Mouse (Mus musculus): Measurements from ENCODE around the gene Ankrd52. TPM values are rescaled to one million over a fixed set of nuclear protein-coding genes. Genes with fewer than 3 reads are reported as not detected.

The Ankrd52 gene
- polyA plus RNA-seq, 1 experiment from 2014 or later, result 12.7 TPM

- DNase-seq (ENCODE audit: low spot score), result no peak
- Histone ChIP-seq H3K27ac (peak overlapping the region; percentile 92), H3K36me3 (peaks cover 38% of the 10 kb centered on the region), H3K9me3 (no peaks in the 10 kb centered on the region), H3K4me1 (peaks cover 46% of the 10 kb centered on the region), H3K4me3 (peak overlapping the region; percentile 98), H3K27me3 (ENCODE audit: insufficient read depth, poor library complexity, severe bottlenecking) (no peaks in the 10 kb centered on the region)
- under 1% methylated on average over 14 of the region's 14 CpGs for WGBS
Observed at GRCm38 (mm10) chr10:128412055-128412381, 35.1 kb downstream of the Ankrd52 start.

GRCm38 (mm10) chr10:128412558-128412957, 35.6 kb downstream of the Ankrd52 start:
- Histone ChIP-seq H3K27me3 (ENCODE audit: insufficient read depth, poor library complexity, severe bottlenecking) (no peaks in the 10 kb centered on the region), H3K9me3 (no peaks in the 10 kb centered on the region), H3K4me3 (peak overlapping the region; percentile 98), H3K4me1 (peaks cover 46% of the 10 kb centered on the region), H3K27ac (peak overlapping the region; percentile 92), H3K36me3 (peaks cover 43% of the 10 kb centered on the region)
- 54% methylated on average over 1 of the region's 1 CpGs for WGBS
- DNase-seq (ENCODE audit: low spot score), result no peak

- H3K4me3 ChIP-seq, result peak overlapping the region; percentile 98; the same call in 1 of the 2 replicates
- DNase-seq (ENCODE audit: low spot score), result no peak
- H3K36me3 ChIP-seq, result peaks cover 43% of the 10 kb centered on the region
- H3K27ac ChIP-seq, result no peak overlapping the region
- H3K27me3 ChIP-seq (ENCODE audit: insufficient read depth, poor library complexity, severe bottlenecking), result no peaks in the 10 kb centered on the region
- 77% methylated on average over 1 of the region's 1 CpGs for WGBS
- H3K4me1 ChIP-seq, result peaks cover 45% of the 10 kb centered on the region
- H3K9me3 ChIP-seq, result no peaks in the 10 kb centered on the region
Observed at GRCm38 (mm10) chr10:128413076-128413475, 36.2 kb downstream of the Ankrd52 start.

- Histone ChIP-seq H3K36me3 (peaks cover 57% of the 10 kb centered on the region), H3K27ac (no peak overlapping the region)
- 81% methylated on average over 5 of the region's 5 CpGs for WGBS
Observed at GRCm38 (mm10) chr10:128414848-128415247, 37.9 kb downstream of the Ankrd52 start.

GRCm38 (mm10) chr10:128422426-128422825, 45.5 kb downstream of the Ankrd52 start:
- WGBS, result 72% methylated on average over 5 of the region's 5 CpGs
- Histone ChIP-seq H3K4me3 (no peak overlapping the region), H3K27me3 (ENCODE audit: insufficient read depth, poor library complexity, severe bottlenecking) (no peaks in the 10 kb centered on the region), H3K9me3 (no peaks in the 10 kb centered on the region), H3K4me1 (no peaks in the 10 kb centered on the region), H3K27ac (no peak overlapping the region), H3K36me3 (peaks cover 83% of the 10 kb centered on the region)
- DNase-seq (ENCODE audit: low spot score), result no peak

More at GRCm38 (mm10) chr10:128414848-128415247, 37.9 kb downstream of the Ankrd52 start:
- Histone ChIP-seq H3K27me3 (ENCODE audit: insufficient read depth, poor library complexity, severe bottlenecking) (no peaks in the 10 kb centered on the region), H3K4me1 (peaks cover 34% of the 10 kb centered on the region), H3K9me3 (no peaks in the 10 kb centered on the region), H3K4me3 (no peak overlapping the region)
- DNase-seq (ENCODE audit: low spot score), result no peak

- H3K36me3 ChIP-seq, result peaks cover 78% of the 10 kb centered on the region
- H3K27ac ChIP-seq, result no peak overlapping the region
- no peaks in the 10 kb centered on the region for H3K27me3 ChIP-seq (ENCODE audit: insufficient read depth, poor library complexity, severe bottlenecking)
- H3K4me3 ChIP-seq, result no peak overlapping the region
- 62% methylated on average over 7 of the region's 7 CpGs for WGBS
- DNase-seq (ENCODE audit: low spot score), result no peak
- H3K4me1 ChIP-seq, result no peaks in the 10 kb centered on the region
- no peaks in the 10 kb centered on the region for H3K9me3 ChIP-seq
Observed at GRCm38 (mm10) chr10:128424604-128425003, 47.7 kb downstream of the Ankrd52 start.

GRCm38 (mm10) chr10:128425260-128425659, 48.3 kb downstream of the Ankrd52 start:
- no peak overlapping the region for H3K27ac ChIP-seq
- H3K4me3 ChIP-seq, result no peak overlapping the region
- H3K27me3 ChIP-seq (ENCODE audit: insufficient read depth, poor library complexity, severe bottlenecking), result no peaks in the 10 kb centered on the region
- H3K4me1 ChIP-seq, result no peaks in the 10 kb centered on the region
- peaks cover 79% of the 10 kb centered on the region for H3K36me3 ChIP-seq
- 88% methylated on average over 3 of the region's 3 CpGs for WGBS
- DNase-seq (ENCODE audit: low spot score), result no peak
- H3K9me3 ChIP-seq, result no peaks in the 10 kb centered on the region

- no peaks in the 10 kb centered on the region for H3K27me3 ChIP-seq (ENCODE audit: insufficient read depth, poor library complexity, severe bottlenecking)
- H3K4me3 ChIP-seq, result no peak overlapping the region
- no peak overlapping the region for H3K27ac ChIP-seq
- H3K9me3 ChIP-seq, result no peaks in the 10 kb centered on the region
- DNase-seq (ENCODE audit: low spot score), result no peak
- WGBS, result 92% methylated on average over 5 of the region's 5 CpGs
- peaks cover 72% of the 10 kb centered on the region for H3K36me3 ChIP-seq
- H3K4me1 ChIP-seq, result no peaks in the 10 kb centered on the region
Observed at GRCm38 (mm10) chr10:128429052-128429451, 52.1 kb downstream of the Ankrd52 start.

GRCm38 (mm10) chr10:128429454-128429853, 52.5 kb downstream of the Ankrd52 start:
- peaks cover 72% of the 10 kb centered on the region for H3K36me3 ChIP-seq
- 81% methylated on average over 4 of the region's 4 CpGs for WGBS

GRCm38 (mm10) chr10:128433417-128433816, 56.5 kb downstream of the Ankrd52 start:
- no peaks in the 10 kb centered on the region for H3K27me3 ChIP-seq (ENCODE audit: insufficient read depth, poor library complexity, severe bottlenecking)
- no peak for DNase-seq (ENCODE audit: low spot score)
- H3K36me3 ChIP-seq, result peaks cover 91% of the 10 kb centered on the region
- no peak overlapping the region for H3K27ac ChIP-seq
- no peaks in the 10 kb centered on the region for H3K9me3 ChIP-seq
- peaks cover 10% of the 10 kb centered on the region; the same call in 1 of the 2 replicates for H3K4me1 ChIP-seq
- WGBS, result 91% methylated on average over 2 of the region's 2 CpGs
- H3K4me3 ChIP-seq, result no peak overlapping the region

More at GRCm38 (mm10) chr10:128429454-128429853, 52.5 kb downstream of the Ankrd52 start:
- no peaks in the 10 kb centered on the region for H3K27me3 ChIP-seq (ENCODE audit: insufficient read depth, poor library complexity, severe bottlenecking)
- H3K9me3 ChIP-seq, result no peaks in the 10 kb centered on the region
- no peak overlapping the region for H3K27ac ChIP-seq
- no peaks in the 10 kb centered on the region for H3K4me1 ChIP-seq
- no peak overlapping the region for H3K4me3 ChIP-seq
- DNase-seq (ENCODE audit: low spot score), result no peak

- no peak overlapping the region for H3K27ac ChIP-seq
- peaks cover 91% of the 10 kb centered on the region for H3K36me3 ChIP-seq
- DNase-seq (ENCODE audit: low spot score), result no peak
- H3K9me3 ChIP-seq, result no peaks in the 10 kb centered on the region
- H3K4me1 ChIP-seq, result peaks cover 13% of the 10 kb centered on the region; the same call in 1 of the 2 replicates
- no peak overlapping the region for H3K4me3 ChIP-seq
- no peaks in the 10 kb centered on the region for H3K27me3 ChIP-seq (ENCODE audit: insufficient read depth, poor library complexity, severe bottlenecking)
- 86% methylated on average over 10 of the region's 10 CpGs for WGBS
Observed at GRCm38 (mm10) chr10:128434681-128435080, 57.8 kb downstream of the Ankrd52 start.

GRCm38 (mm10) chr10:128435186-128435823, 58.4 kb downstream of the Ankrd52 start:
- no peaks in the 10 kb centered on the region for H3K27me3 ChIP-seq (ENCODE audit: insufficient read depth, poor library complexity, severe bottlenecking)
- no peaks in the 10 kb centered on the region for H3K9me3 ChIP-seq
- H3K4me3 ChIP-seq, result peak overlapping the region; percentile 1; the same call in 1 of the 2 replicates
- no peak for DNase-seq (ENCODE audit: low spot score)
- peaks cover 13% of the 10 kb centered on the region; the same call in 1 of the 2 replicates for H3K4me1 ChIP-seq
- H3K27ac ChIP-seq, result 0 out of 2 replicates have a peak overlapping the region, but pooled peaks have one; percentile 8
- peaks cover 91% of the 10 kb centered on the region for H3K36me3 ChIP-seq
- WGBS, result 88% methylated on average over 17 of the region's 17 CpGs

- H3K36me3 ChIP-seq, result peaks cover 92% of the 10 kb centered on the region
- no peaks in the 10 kb centered on the region for H3K9me3 ChIP-seq
- no peaks in the 10 kb centered on the region for H3K27me3 ChIP-seq (ENCODE audit: insufficient read depth, poor library complexity, severe bottlenecking)
- 0 out of 2 replicates have a peak overlapping the region, but pooled peaks have one; percentile 8 for H3K27ac ChIP-seq
- no peak for DNase-seq (ENCODE audit: low spot score)
- H3K4me1 ChIP-seq, result peaks cover 13% of the 10 kb centered on the region; the same call in 1 of the 2 replicates
- 93% methylated on average over 5 of the region's 5 CpGs for WGBS
- 0 out of 2 replicates have a peak overlapping the region, but pooled peaks have one; percentile 1 for H3K4me3 ChIP-seq
Observed at GRCm38 (mm10) chr10:128435873-128436272, 59.0 kb downstream of the Ankrd52 start.

Data from heart, embryonic 10.5 days (tissue).